10 mouse cellular contexts compared by ENCODE assay signal in genomic region chr11:4122742-4123579, GRCm38 (mm10). TPM values are rescaled to one million over a fixed set of nuclear protein-coding genes. Genes with fewer than 3 reads are reported as not detected.
DNase-seq lines count a peak whose midpoint lies in the region; ATAC-seq and TF ChIP-seq lines count a peak whose summit lies in the region.
"Had no signal": no experiment of that assay in that cellular context is flagged by ENCODE, and none has a peak within 500 bp of the region (broad histone marks: within the 10 kb centered on the region; RNA-seq: fewer than 3 reads in every experiment).

Gene Sec14l2 (minus strand): TSS chr11:4123415.

- peaks cover 2% of the 10 kb centered on the region for H3K4me1 ChIP-seq in bone marrow, adult 2 months (ENCODE audit: control insufficient read depth, insufficient read depth, low read length)
- H3K4me1 ChIP-seq in liver, embryonic 13.5 days (replicated peaks), result peaks cover 47% of the 10 kb centered on the region
- no peaks in the 10 kb centered on the region for H3K4me1 ChIP-seq in stomach, postnatal 0 days (replicated peaks; ENCODE audit: control insufficient read depth, insufficient read depth)

- peak within 1 kb of the TSS; percentile 43 for H3K4me2 ChIP-seq in liver, embryonic 13.5 days
- no peak within 1 kb of the TSS for H3K4me2 ChIP-seq in stomach, postnatal 0 days (replicated peaks; ENCODE audit: low read depth)
- H3K4me2 ChIP-seq: hindbrain, embryonic 13.5 days; midbrain, embryonic 12.5 days had no signal

- TF ChIP-seq POLR2A in bone marrow, adult 2 months (IDR thresholded peaks at IDR 0.05; ENCODE audit: borderline replicate concordance, control insufficient read depth, low read depth, low read length), result no peak

- intact Hi-C loops in left cerebral cortex, postnatal 4 days (cut with DNase I), result no loop called here
- intact Hi-C loops in heart, postnatal 36 days (cut with DNase I), result no loop called here

- H3K27me3 ChIP-seq in liver, embryonic 13.5 days, result peaks cover 33% of the 10 kb centered on the region
- no peaks in the 10 kb centered on the region for H3K27me3 ChIP-seq in stomach, postnatal 0 days (ENCODE audit: control insufficient read depth, insufficient read depth, low read length)

- H3K27ac ChIP-seq in bone marrow, adult 2 months (ENCODE audit: control insufficient read depth, insufficient read depth, low read depth, low read length, poor library complexity), result 0 out of 2 replicates have a peak within 1 kb of the TSS, but pooled peaks have one; percentile 2
- H3K27ac ChIP-seq in liver, embryonic 13.5 days, result peak within 1 kb of the TSS; percentile 47
- H3K27ac ChIP-seq in stomach, postnatal 0 days (replicated peaks), result no peak within 1 kb of the TSS
- H3K27ac ChIP-seq: hindbrain, embryonic 13.5 days; midbrain, embryonic 12.5 days had no signal

- DNase-seq in left cerebral cortex, adult 18-20 months (ENCODE audit: low spot score in 2 of 2), result no peak
- DNase-seq in left cerebral cortex, postnatal 4 days, result no peak
- DNase-seq in liver, embryonic 13.5 days, result peak; percentile 40
- DNase-seq in stomach, postnatal 0 days (ENCODE audit: low spot score), result no peak
- no peak for DNase-seq in cerebellum, adult 11-12 months
- DNase-seq in urinary bladder, adult 18-20 months (ENCODE audit: low spot score in 2 of 2), result no peak
- DNase-seq in heart, postnatal 36 days, result no peak

- no peak for TF ChIP-seq EP300 in stomach, postnatal 0 days (optimal IDR thresholded peaks at IDR 0.05)

- no peak for TF ChIP-seq CTCF in bone marrow, adult 2 months (IDR thresholded peaks at IDR 0.05; ENCODE audit: control insufficient read depth, insufficient read depth, low read length)
- TF ChIP-seq CTCF in stomach, postnatal 0 days (IDR thresholded peaks at IDR 0.05; ENCODE audit: low read depth), result no peak

- H3K9ac ChIP-seq in liver, embryonic 13.5 days, result peak within 1 kb of the TSS; percentile 42
- no peak within 1 kb of the TSS for H3K9ac ChIP-seq in stomach, postnatal 0 days (ENCODE audit: low read length)
- H3K9ac ChIP-seq: hindbrain, embryonic 13.5 days; midbrain, embryonic 12.5 days had no signal

- H3K9me3 ChIP-seq in liver, embryonic 13.5 days (replicated peaks), result 0 out of 2 replicates have a peak, but pooled peaks cover 3% of the 10 kb centered on the region
- no peaks in the 10 kb centered on the region for H3K9me3 ChIP-seq in stomach, postnatal 0 days (ENCODE audit: control insufficient read depth, low read length)

- no peaks in the 10 kb centered on the region for H3K36me3 ChIP-seq in liver, embryonic 13.5 days
- no peaks in the 10 kb centered on the region for H3K36me3 ChIP-seq in stomach, postnatal 0 days (ENCODE audit: control insufficient read depth, insufficient read depth, low read length)
- H3K36me3 ChIP-seq: hindbrain, embryonic 13.5 days; midbrain, embryonic 12.5 days had no signal

- 0 out of 2 replicates have a peak, but pooled peaks have one; percentile 27 for ATAC-seq in liver, embryonic 13.5 days (ENCODE audit: low read depth)
- 0 out of 2 replicates have a peak, but pooled peaks have one; percentile 16 for ATAC-seq in stomach, postnatal 0 days (ENCODE audit: low FRiP score, low TSS enrichment)

- H3K4me3 ChIP-seq in bone marrow, adult 2 months (replicated peaks; ENCODE audit: control insufficient read depth, low read depth, low read length), result no peak within 1 kb of the TSS
- H3K4me3 ChIP-seq in liver, embryonic 13.5 days (replicated peaks), result peak within 1 kb of the TSS; percentile 23
- H3K4me3 ChIP-seq in stomach, postnatal 0 days (ENCODE audit: low read depth, low read length), result no peak within 1 kb of the TSS
- H3K4me3 ChIP-seq: hindbrain, embryonic 13.5 days; midbrain, embryonic 12.5 days had no signal

- WGBS in bone marrow, adult 2 months, result 44% methylated on average over 10 of the region's 10 CpGs
- 37% methylated on average over 10 of the region's 10 CpGs for WGBS in liver, embryonic 13.5 days (ENCODE audit: insufficient replicate concordance)
- 69% methylated on average over 10 of the region's 10 CpGs for WGBS in stomach, postnatal 0 days

RNA-seq across cellular contexts. Expression of gene Sec14l2, which starts in this region (rescaled TPM):
- 10 to 100 TPM; 39.6 to 40.9 TPM for total RNA-seq in left cerebral cortex, adult 18-20 months (2021)
- 1 to 10 TPM; 6.8 to 8.3 TPM for total RNA-seq in left cerebral cortex, postnatal 4 days (2021)
- polyA plus RNA-seq in bone marrow, adult 2 months (2011; ENCODE audit: insufficient read depth, insufficient read length, low replicate concordance, missing spikeins), result 15.4 and 20.3 TPM in 2 replicates
- polyA plus RNA-seq in liver, embryonic 13.5 days (2015; fragmentation: Nextera tagmentation; extraction: Ambion mirVana), result 5.8 and 7.0 TPM in 2 replicates
- 0.95 and 1.5 TPM in 2 replicates for polyA plus RNA-seq in stomach, postnatal 0 days (2015; fragmentation: Nextera tagmentation; extraction: Ambion mirVana)
- under 1 TPM; 0.69 to 0.87 TPM for total RNA-seq in heart, postnatal 36 days (2021)

Comparison
In these comparisons a context has a peak if more than half of its experiments do, and no peak if none do; other contexts are left out.
1. RNA of gene Sec14l2 (total RNA-seq): 39.6 to 40.9 TPM in left cerebral cortex, adult 18-20 months; 6.8 to 8.3 TPM in left cerebral cortex, postnatal 4 days and 0.69 to 0.87 TPM in heart, postnatal 36 days; every median in the first group is over 4 times any median in the second.